Mouse (Mus musculus): ENCODE data around the gene Cyfip2. TPM values are rescaled to one million over a fixed set of nuclear protein-coding genes. Genes with fewer than 3 reads are reported as not detected.

Gene Cyfip2
- polyA plus RNA-seq, 1 experiment from 2014 or later: 117 TPM

DNA sequence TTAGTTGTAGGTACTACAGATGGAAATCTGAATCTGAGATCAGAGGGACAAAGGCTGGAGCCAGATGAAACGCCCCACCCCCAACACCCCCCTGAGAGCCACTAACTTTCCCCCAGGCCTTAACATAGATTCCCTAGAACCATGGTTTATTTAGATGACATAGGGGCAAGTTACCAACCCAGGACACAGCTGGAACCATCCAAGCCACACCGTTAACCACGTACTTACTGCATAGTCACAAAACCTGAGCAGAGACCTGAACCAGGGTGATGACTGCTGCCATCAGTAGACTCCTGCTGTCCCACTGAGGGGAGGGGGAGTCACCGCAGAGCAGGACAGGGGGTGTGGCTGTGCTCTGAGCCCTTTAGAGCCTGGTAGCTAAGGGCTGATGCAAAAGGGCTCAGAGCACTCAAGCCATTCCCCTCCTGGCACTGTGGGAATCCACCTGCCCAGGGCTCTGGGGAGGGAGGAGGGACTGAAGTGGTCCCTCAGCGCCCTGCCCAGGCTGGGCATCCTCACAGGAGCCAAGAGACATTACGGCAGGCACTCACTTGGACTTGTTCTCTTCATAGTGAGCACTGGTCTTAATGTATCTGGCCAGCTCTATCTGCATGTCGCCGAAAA is 40.5 kb downstream of the Cyfip2 start:
- Histone ChIP-seq H3K36me3 (replicated peaks; ENCODE audit: control insufficient read depth, insufficient read depth) (peaks cover 85% of the 10 kb centered on the region), H3K4me2 (replicated peaks) (no peak overlapping the region), H3K4me1 (replicated peaks; ENCODE audit: control insufficient read depth, insufficient read depth, low read length) (no peaks in the 10 kb centered on the region), H3K27ac (no peak overlapping the region), H3K4me3 (replicated peaks; ENCODE audit: low read length) (no peak overlapping the region), H3K9ac (no peak overlapping the region), H3K9me3 (ENCODE audit: control insufficient read depth, low read length) (no peaks in the 10 kb centered on the region), H3K27me3 (ENCODE audit: control insufficient read depth, insufficient read depth, low read length) (no peaks in the 10 kb centered on the region)
- no peak for DNase-seq (ENCODE audit: low spot score)
- ATAC-seq (ENCODE audit: low FRiP score): no peak
- 73% methylated on average over 8 of the region's 8 CpGs for WGBS

DNA sequence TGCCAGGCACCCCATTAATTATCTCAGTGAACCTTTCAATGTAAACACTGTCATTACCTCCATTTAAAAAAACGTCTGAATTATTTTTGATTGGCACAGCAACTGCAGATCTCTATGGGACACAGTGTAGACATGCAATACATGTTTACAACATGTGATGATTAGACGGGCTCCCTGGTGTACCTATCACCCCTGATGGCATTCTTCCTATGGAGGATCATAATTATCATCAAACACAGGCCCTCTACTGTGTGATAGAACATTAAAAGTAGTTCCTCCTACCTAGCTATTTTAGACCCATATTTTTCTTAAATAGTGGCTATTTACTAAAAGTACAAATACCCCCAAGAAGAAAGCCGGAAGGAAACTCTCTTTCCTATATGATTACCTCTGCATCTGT is 42.8 kb downstream of the Cyfip2 start:
- H3K27ac ChIP-seq: no peak overlapping the region
- no peaks in the 10 kb centered on the region for H3K4me1 ChIP-seq (replicated peaks; ENCODE audit: control insufficient read depth, insufficient read depth, low read length)
- peaks cover 89% of the 10 kb centered on the region for H3K36me3 ChIP-seq (replicated peaks; ENCODE audit: control insufficient read depth, insufficient read depth)
- DNase-seq (ENCODE audit: low spot score) (no peak), ATAC-seq (ENCODE audit: low FRiP score) (no peak)
- no peaks in the 10 kb centered on the region for H3K9me3 ChIP-seq (ENCODE audit: control insufficient read depth, low read length)
- H3K4me2 ChIP-seq (replicated peaks): no peak overlapping the region
- H3K4me3 ChIP-seq (replicated peaks; ENCODE audit: low read length): no peak overlapping the region
- 77% methylated on average over 3 of the region's 3 CpGs for WGBS
- no peaks in the 10 kb centered on the region for H3K27me3 ChIP-seq (ENCODE audit: control insufficient read depth, insufficient read depth, low read length)
- no peak overlapping the region for H3K9ac ChIP-seq

- 81% methylated on average over 9 of the region's 9 CpGs for WGBS
- no peak overlapping the region for H3K9ac ChIP-seq
- H3K27me3 ChIP-seq (ENCODE audit: control insufficient read depth, insufficient read depth, low read length): no peaks in the 10 kb centered on the region
- ATAC-seq (ENCODE audit: low FRiP score) (no peak), DNase-seq (ENCODE audit: low spot score) (no peak)
- no peak overlapping the region for H3K4me2 ChIP-seq (replicated peaks)
- no peak overlapping the region for H3K4me3 ChIP-seq (replicated peaks; ENCODE audit: low read length)
- H3K36me3 ChIP-seq (replicated peaks; ENCODE audit: control insufficient read depth, insufficient read depth): peaks cover 89% of the 10 kb centered on the region
- H3K9me3 ChIP-seq (ENCODE audit: control insufficient read depth, low read length): no peaks in the 10 kb centered on the region
- H3K27ac ChIP-seq: no peak overlapping the region
- no peaks in the 10 kb centered on the region for H3K4me1 ChIP-seq (replicated peaks; ENCODE audit: control insufficient read depth, insufficient read depth, low read length)
These were observed 43.3 kb downstream of the Cyfip2 start for GRCm38 (mm10) chr11:46269391-46269790.

DNA sequence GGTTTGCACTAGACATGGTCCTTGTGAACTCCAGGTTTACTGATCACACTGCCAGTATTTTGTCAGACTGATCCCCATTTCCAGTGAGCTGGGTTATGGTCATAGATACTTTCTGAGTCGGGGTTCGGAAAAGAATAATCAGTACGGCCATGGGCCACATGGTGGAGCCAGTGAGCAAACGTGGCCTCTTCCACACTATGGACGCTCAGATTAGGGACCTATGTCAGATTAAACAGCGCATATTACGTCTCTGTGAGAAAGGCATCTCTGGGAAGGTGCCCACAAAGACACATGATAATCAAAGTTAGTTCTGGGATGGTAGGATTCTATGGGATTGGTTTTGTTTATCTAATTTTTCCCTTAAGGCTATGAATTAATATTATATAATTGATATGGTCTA is 43.7 kb downstream of the Cyfip2 start:
- Histone ChIP-seq H3K36me3 (replicated peaks; ENCODE audit: control insufficient read depth, insufficient read depth) (peaks cover 89% of the 10 kb centered on the region), H3K4me2 (replicated peaks) (no peak overlapping the region), H3K9me3 (ENCODE audit: control insufficient read depth, low read length) (no peaks in the 10 kb centered on the region), H3K4me1 (replicated peaks; ENCODE audit: control insufficient read depth, insufficient read depth, low read length) (no peaks in the 10 kb centered on the region), H3K27me3 (ENCODE audit: control insufficient read depth, insufficient read depth, low read length) (no peaks in the 10 kb centered on the region), H3K9ac (no peak overlapping the region), H3K27ac (no peak overlapping the region), H3K4me3 (replicated peaks; ENCODE audit: low read length) (no peak overlapping the region)
- 22% methylated on average over 7 of the region's 7 CpGs for WGBS
- DNase-seq (ENCODE audit: low spot score) (peak; percentile 82), ATAC-seq (ENCODE audit: low FRiP score) (peak; percentile 76)

DNA sequence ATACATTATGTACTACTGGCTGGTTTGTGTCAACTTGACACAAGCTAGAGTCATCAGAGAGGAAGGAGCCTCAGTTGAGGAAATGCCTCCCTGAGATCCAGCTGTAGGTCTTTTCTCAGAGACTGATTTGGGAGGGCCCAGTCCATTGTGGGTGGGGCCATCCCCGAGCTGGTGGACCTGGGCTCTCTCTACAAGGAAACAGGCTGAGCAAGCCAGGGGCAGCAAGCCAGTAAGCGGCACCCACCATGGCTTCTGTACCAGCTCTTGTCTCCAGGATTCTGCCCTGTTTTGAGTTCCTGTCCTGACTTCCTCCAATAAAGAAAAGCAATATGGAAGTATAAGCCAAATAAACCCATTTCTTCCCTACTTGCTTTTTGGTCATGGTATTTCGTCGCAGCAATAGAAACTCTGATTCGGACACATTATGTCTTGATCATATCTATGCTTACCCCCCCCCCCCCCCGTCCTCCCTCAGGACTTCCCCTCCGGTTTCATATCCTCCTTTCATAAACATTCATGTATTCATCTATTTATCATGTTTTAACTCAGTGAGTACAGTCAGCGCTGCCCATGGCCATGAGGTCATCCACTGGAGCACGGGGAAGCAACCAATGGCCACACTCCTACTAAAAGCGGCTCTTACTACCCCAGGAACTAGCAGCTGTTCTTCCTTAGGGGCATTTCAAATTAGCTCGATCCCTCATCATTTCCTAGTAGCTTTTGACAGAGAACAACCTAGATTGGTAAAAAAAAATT is 47.5 kb downstream of the Cyfip2 start:
- Histone ChIP-seq H3K9ac (no peak overlapping the region), H3K27ac (no peak overlapping the region), H3K9me3 (ENCODE audit: control insufficient read depth, low read length) (no peaks in the 10 kb centered on the region), H3K36me3 (replicated peaks; ENCODE audit: control insufficient read depth, insufficient read depth) (peaks cover 93% of the 10 kb centered on the region), H3K4me1 (replicated peaks; ENCODE audit: control insufficient read depth, insufficient read depth, low read length) (no peaks in the 10 kb centered on the region), H3K27me3 (ENCODE audit: control insufficient read depth, insufficient read depth, low read length) (no peaks in the 10 kb centered on the region), H3K4me3 (replicated peaks; ENCODE audit: low read length) (no peak overlapping the region), H3K4me2 (replicated peaks) (no peak overlapping the region)
- WGBS: 91% methylated on average over 11 of the region's 11 CpGs
- no peak for ATAC-seq (ENCODE audit: low FRiP score)
- no peak for DNase-seq (ENCODE audit: low spot score)

DNA sequence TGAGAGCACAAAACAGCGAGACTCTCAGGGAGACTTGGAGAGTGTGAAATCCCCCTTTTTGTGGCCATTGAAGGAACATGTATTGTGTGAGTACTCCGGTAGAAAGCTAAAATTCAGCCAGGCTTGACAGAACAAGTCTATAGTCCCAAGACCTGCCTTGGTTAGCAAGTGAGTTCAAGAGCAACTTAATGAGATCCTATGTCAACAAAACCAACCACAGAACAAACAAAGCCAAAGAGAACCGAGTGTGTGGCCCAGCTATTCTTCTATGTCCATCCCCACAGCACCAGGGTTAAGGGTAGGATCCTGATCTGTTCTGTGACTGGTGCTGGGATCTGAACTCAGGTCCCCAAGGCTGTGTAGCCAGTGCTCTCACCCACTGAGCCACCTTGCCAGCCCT is 48.1 kb downstream of the Cyfip2 start:
- Histone ChIP-seq H3K36me3 (replicated peaks; ENCODE audit: control insufficient read depth, insufficient read depth) (peaks cover 95% of the 10 kb centered on the region), H3K27ac (no peak overlapping the region), H3K9ac (no peak overlapping the region), H3K4me3 (replicated peaks; ENCODE audit: low read length) (no peak overlapping the region), H3K27me3 (ENCODE audit: control insufficient read depth, insufficient read depth, low read length) (no peaks in the 10 kb centered on the region), H3K4me2 (replicated peaks) (no peak overlapping the region), H3K9me3 (ENCODE audit: control insufficient read depth, low read length) (no peaks in the 10 kb centered on the region), H3K4me1 (replicated peaks; ENCODE audit: control insufficient read depth, insufficient read depth, low read length) (no peaks in the 10 kb centered on the region)
- no peak for ATAC-seq (ENCODE audit: low FRiP score)
- 75% methylated on average over 3 of the region's 3 CpGs for WGBS
- DNase-seq (ENCODE audit: low spot score): no peak

GRCm38 (mm10) chr11:46263291-46263690 is 49.4 kb downstream of the Cyfip2 start:
- WGBS: 92% methylated on average over 11 of the region's 11 CpGs
- DNase-seq (ENCODE audit: low spot score): no peak
- Histone ChIP-seq H3K9ac (no peak overlapping the region), H3K4me2 (replicated peaks) (no peak overlapping the region), H3K27ac (no peak overlapping the region), H3K4me3 (replicated peaks; ENCODE audit: low read length) (no peak overlapping the region), H3K4me1 (replicated peaks; ENCODE audit: control insufficient read depth, insufficient read depth, low read length) (no peaks in the 10 kb centered on the region), H3K36me3 (replicated peaks; ENCODE audit: control insufficient read depth, insufficient read depth) (peaks cover 99% of the 10 kb centered on the region), H3K9me3 (ENCODE audit: control insufficient read depth, low read length) (no peaks in the 10 kb centered on the region), H3K27me3 (ENCODE audit: control insufficient read depth, insufficient read depth, low read length) (no peaks in the 10 kb centered on the region)
- ATAC-seq (ENCODE audit: low FRiP score): no peak

GRCm38 (mm10) chr11:46262854-46263253 is 49.8 kb downstream of the Cyfip2 start:
- Histone ChIP-seq H3K9me3 (ENCODE audit: control insufficient read depth, low read length) (no peaks in the 10 kb centered on the region), H3K4me3 (replicated peaks; ENCODE audit: low read length) (no peak overlapping the region), H3K27ac (no peak overlapping the region), H3K27me3 (ENCODE audit: control insufficient read depth, insufficient read depth, low read length) (no peaks in the 10 kb centered on the region), H3K4me1 (replicated peaks; ENCODE audit: control insufficient read depth, insufficient read depth, low read length) (no peaks in the 10 kb centered on the region), H3K9ac (no peak overlapping the region), H3K36me3 (replicated peaks; ENCODE audit: control insufficient read depth, insufficient read depth) (peaks cover 98% of the 10 kb centered on the region), H3K4me2 (replicated peaks) (no peak overlapping the region)
- 83% methylated on average over 3 of the region's 3 CpGs for WGBS
- ATAC-seq (ENCODE audit: low FRiP score) (no peak), DNase-seq (ENCODE audit: low spot score) (no peak)

- Histone ChIP-seq H3K27ac (no peak overlapping the region), H3K9me3 (ENCODE audit: control insufficient read depth, low read length) (no peaks in the 10 kb centered on the region), H3K9ac (no peak overlapping the region), H3K4me3 (replicated peaks; ENCODE audit: low read length) (no peak overlapping the region), H3K36me3 (replicated peaks; ENCODE audit: control insufficient read depth, insufficient read depth) (peaks cover 95% of the 10 kb centered on the region), H3K27me3 (ENCODE audit: control insufficient read depth, insufficient read depth, low read length) (no peaks in the 10 kb centered on the region), H3K4me2 (replicated peaks) (no peak overlapping the region), H3K4me1 (replicated peaks; ENCODE audit: control insufficient read depth, insufficient read depth, low read length) (no peaks in the 10 kb centered on the region)
- 96% methylated on average over 8 of the region's 8 CpGs for WGBS
- DNase-seq (ENCODE audit: low spot score) (no peak), ATAC-seq (ENCODE audit: low FRiP score) (no peak)
These were observed 53.9 kb downstream of the Cyfip2 start for GRCm38 (mm10) chr11:46258749-46259148.
